In genomic region chr11:88098787-88099598, GRCm38 (mm10) we compare ENCODE assay signal across 8 mouse cellular contexts. TPM values are rescaled to one million over a fixed set of nuclear protein-coding genes. Genes with fewer than 3 reads are reported as not detected.
DNase-seq lines count a peak whose midpoint lies in the region; ATAC-seq and TF ChIP-seq lines count a peak whose summit lies in the region.

No protein-coding gene starts in this region.

- no peaks in the 10 kb centered on the region for H3K9me3 ChIP-seq in forebrain, embryonic 11.5 days (ENCODE audit: control insufficient read depth, low read length)
- no peaks in the 10 kb centered on the region for H3K9me3 ChIP-seq in neural tube, embryonic 14.5 days (ENCODE audit: control insufficient read depth, low read length)

- peak overlapping the region; percentile 86 for H3K4me2 ChIP-seq in forebrain, embryonic 11.5 days (ENCODE audit: low read depth, low read length, severe bottlenecking)
- H3K4me2 ChIP-seq in neural tube, embryonic 14.5 days (ENCODE audit: low read depth, low read length): peak overlapping the region; percentile 84

- H3K27me3 ChIP-seq in forebrain, embryonic 11.5 days (ENCODE audit: control insufficient read depth, insufficient read depth, low read length): no peaks in the 10 kb centered on the region; the same call in 1 of the 2 replicates
- no peaks in the 10 kb centered on the region for H3K27me3 ChIP-seq in neural tube, embryonic 14.5 days (ENCODE audit: control insufficient read depth, insufficient read depth, low read length)

- peak; percentile 85 for DNase-seq in CD4-positive, CD25-positive, alpha-beta regulatory T cell, adult 2 months (ENCODE audit: low read depth, low spot score)
- DNase-seq in forebrain, embryonic 11.5 days (ENCODE audit: low spot score): peak; percentile 91
- DNase-seq in heart, postnatal 10 days: peak; percentile 86 to 89
- DNase-seq in kidney, postnatal 4 days: peak; percentile 86 to 92
- DNase-seq in lung, adult 18-20 months: peak; percentile 76 to 83
- DNase-seq in testis, postnatal 10 days (ENCODE audit: low spot score): peak; percentile 85

- H3K4me3 ChIP-seq in bone marrow, adult 2 months (replicated peaks; ENCODE audit: control insufficient read depth, low read depth, low read length): peak overlapping the region; percentile 34
- H3K4me3 ChIP-seq in forebrain, embryonic 11.5 days (ENCODE audit: low read depth, low read length): peak overlapping the region; percentile 82
- H3K4me3 ChIP-seq in neural tube, embryonic 14.5 days (ENCODE audit: low read depth, low read length): peak overlapping the region; percentile 84

- no peaks in the 10 kb centered on the region for H3K36me3 ChIP-seq in forebrain, embryonic 11.5 days (ENCODE audit: control insufficient read depth, insufficient read depth, low read length)
- H3K36me3 ChIP-seq in neural tube, embryonic 14.5 days (ENCODE audit: control insufficient read depth, insufficient read depth, low read length): no peaks in the 10 kb centered on the region

- intact Hi-C loops in heart, postnatal 10 days (cut with DNase I): loop anchor here (5.0 kb wide), 1 partner anchor 63 kb away; no protein-coding TSS in a partner anchor

- peaks cover 4% of the 10 kb centered on the region for H3K4me1 ChIP-seq in bone marrow, adult 2 months (ENCODE audit: control insufficient read depth, insufficient read depth, low read length)
- peaks cover 17% of the 10 kb centered on the region; the same call in 1 of the 2 replicates for H3K4me1 ChIP-seq in forebrain, embryonic 11.5 days (replicated peaks; ENCODE audit: control insufficient read depth, insufficient read depth, low read length)
- H3K4me1 ChIP-seq in neural tube, embryonic 14.5 days (ENCODE audit: control insufficient read depth, insufficient read depth, low read length): peaks cover 18% of the 10 kb centered on the region

- peak; percentile 77 for ATAC-seq in forebrain, embryonic 11.5 days (replicated peaks; ENCODE audit: low FRiP score)
- ATAC-seq in neural tube, embryonic 14.5 days (ENCODE audit: low read depth): peak; percentile 72

- no peak; the same call in 1 of the 2 replicates for TF ChIP-seq POLR2A in bone marrow, adult 2 months (IDR thresholded peaks at IDR 0.05; ENCODE audit: borderline replicate concordance, control insufficient read depth, low read depth, low read length)

- under 1% methylated on average over 94 of the region's 95 CpGs for WGBS in bone marrow, adult 2 months
- under 1% methylated on average over 80 of the region's 95 CpGs for WGBS in forebrain, embryonic 11.5 days
- under 1% methylated on average over 83 of the region's 95 CpGs for WGBS in neural tube, embryonic 14.5 days

- H3K9ac ChIP-seq in forebrain, embryonic 11.5 days (ENCODE audit: low read length): peak overlapping the region; percentile 99
- H3K9ac ChIP-seq in neural tube, embryonic 14.5 days (replicated peaks; ENCODE audit: low read depth, low read length): peak overlapping the region; percentile 98

- H3K27ac ChIP-seq in bone marrow, adult 2 months (ENCODE audit: control insufficient read depth, insufficient read depth, low read depth, low read length, poor library complexity): peak overlapping the region; percentile 50
- peak overlapping the region; percentile 88 for H3K27ac ChIP-seq in forebrain, embryonic 11.5 days (ENCODE audit: low read depth, low read length)
- H3K27ac ChIP-seq in neural tube, embryonic 14.5 days (ENCODE audit: low read depth, low read length): peak overlapping the region; percentile 90

- TF ChIP-seq CTCF in bone marrow, adult 2 months (IDR thresholded peaks at IDR 0.05; ENCODE audit: control insufficient read depth, insufficient read depth, low read length): peak; percentile 18; the same call in 1 of the 2 replicates

RNA-seq across cellular contexts. Expression of gene Cuedc1, which starts 1.1 kb away (rescaled TPM):
- polyA plus RNA-seq in bone marrow, adult 2 months (2011; ENCODE audit: insufficient read depth, insufficient read length, low replicate concordance, missing spikeins): 14.4 and 15.9 TPM in 2 replicates
- 26.2 and 29.0 TPM in 2 replicates for polyA plus RNA-seq in forebrain, embryonic 11.5 days (2014; fragmentation: Nextera tagmentation; extraction: Ambion mirVana)
- total RNA-seq in heart, postnatal 10 days (2021): 10 to 100 TPM; 45.6 to 48.4 TPM
- polyA plus RNA-seq in neural tube, embryonic 14.5 days (2014; fragmentation: Nextera tagmentation; extraction: Ambion mirVana): 34.0 and 38.3 TPM in 2 replicates

RNA-seq across cellular contexts. Expression of gene Vezf1, which starts 30.9 kb away (rescaled TPM):
- 10.8 and 16.7 TPM in 2 replicates for polyA plus RNA-seq in bone marrow, adult 2 months (2011; ENCODE audit: insufficient read depth, insufficient read length, low replicate concordance, missing spikeins)
- 84.8 and 87.7 TPM in 2 replicates for polyA plus RNA-seq in forebrain, embryonic 11.5 days (2014; fragmentation: Nextera tagmentation; extraction: Ambion mirVana)
- total RNA-seq in heart, postnatal 10 days (2021): 10 to 100 TPM; 44.9 to 45.7 TPM
- 50.2 and 53.5 TPM in 2 replicates for polyA plus RNA-seq in neural tube, embryonic 14.5 days (2014; fragmentation: Nextera tagmentation; extraction: Ambion mirVana)

RNA-seq across cellular contexts. Expression of gene Srsf1, which starts 51.8 kb away (rescaled TPM):
- 219 and 249 TPM in 2 replicates for polyA plus RNA-seq in bone marrow, adult 2 months (2011; ENCODE audit: insufficient read depth, insufficient read length, low replicate concordance, missing spikeins)
- 559 and 563 TPM in 2 replicates for polyA plus RNA-seq in forebrain, embryonic 11.5 days (2014; fragmentation: Nextera tagmentation; extraction: Ambion mirVana)
- total RNA-seq in heart, postnatal 10 days (2021): 100 to 1,000 TPM; 156 to 160 TPM
- 235 and 280 TPM in 2 replicates for polyA plus RNA-seq in neural tube, embryonic 14.5 days (2014; fragmentation: Nextera tagmentation; extraction: Ambion mirVana)

Comparison
In these comparisons a context has a peak if more than half of its experiments do, and no peak if none do; other contexts are left out.
1. Peak in every context shown above with its lines: DNase-seq, ATAC-seq, H3K4me3 ChIP-seq and H3K27ac ChIP-seq.
2. H3K4me3 ChIP-seq: peak in every context shown above with its lines; median percentile 84 in neural tube, embryonic 14.5 days; 82 in forebrain, embryonic 11.5 days; 34 in bone marrow, adult 2 months.